Mouse (Mus musculus) stomach, embryonic 14.5 days (tissue): ENCODE data around the gene Fosl1. TPM values are rescaled to one million over a fixed set of nuclear protein-coding genes. Genes with fewer than 3 reads are reported as not detected.

Source experiments
- ATAC-seq: fragments of 200-750 bp; cut with Nextera tagmentation; 2 replicates; pipeline ENCODE4 v1.8.0; 2017; ENCODE audit warnings: low read depth, moderate TSS enrichment; ENCODE audit not compliant: insufficient number of reproducible peaks, insufficient read depth, low FRiP score
- H3K27ac ChIP-seq: fragments of 300-500 bp; sonication (generic); 2 replicates; pipeline ENCODE4 v1.5.1; 2014; ENCODE audit warnings: mild to moderate bottlenecking, low read length, moderate library complexity, mixed read lengths
- H3K27me3 ChIP-seq: fragments of 300-500 bp; sonication (generic); 2 replicates; pipeline ENCODE4 v1.6.1; 2014; ENCODE audit warnings: low read length, control low read depth, mixed read lengths; ENCODE audit not compliant: control insufficient read depth, insufficient read depth
- H3K36me3 ChIP-seq: fragments of 300-500 bp; sonication (generic); 2 replicates; pipeline ENCODE4 v1.6.1; 2014; ENCODE audit warnings: mild to moderate bottlenecking, control low read depth, low read length, moderate library complexity, mixed read lengths; ENCODE audit not compliant: control insufficient read depth, insufficient read depth
- H3K4me1 ChIP-seq: fragments of 300-500 bp; sonication (generic); 2 replicates; pipeline ENCODE4 v1.6.1; 2014; ENCODE audit warnings: low read length, control low read depth, mixed read lengths; ENCODE audit not compliant: control insufficient read depth, insufficient read depth
- H3K4me2 ChIP-seq: fragments of 300-500 bp; sonication (generic); replicated peaks from 2 replicates; pipeline ENCODE4 v1.6.1; 2014; ENCODE audit warnings: low read depth, low read length, control low read depth
- H3K4me3 ChIP-seq: fragments of 300-500 bp; sonication (generic); 2 replicates; pipeline ENCODE4 v1.5.1; 2014; ENCODE audit warnings: low read depth, low read length, control low read depth
- H3K9ac ChIP-seq: fragments of 300-500 bp; sonication (generic); replicated peaks from 2 replicates; pipeline ENCODE4 v1.6.1; 2014; ENCODE audit warnings: low read depth, mild to moderate bottlenecking, control low read depth, low read length, moderate library complexity, mixed read lengths
- H3K9me3 ChIP-seq: fragments of 300-500 bp; sonication (generic); 2 replicates; pipeline ENCODE4 v1.6.1; 2016; ENCODE audit warnings: low read depth, low read length, control low read depth; ENCODE audit not compliant: control insufficient read depth
- WGBS: fragments of 180-500 bp; shearing (Covaris S2); extraction: QIAGEN DNeasy Blood & Tissue Kit; methylation state at CpG from one replicate; pipeline ENCODE4 v1.1.7; 2014; 5-methylcytosine and 5-hydroxymethylcytosine counted together
- polyA plus RNA-seq: library from polyadenylated mRNA; unstranded; fragments of >200 nt; fragmentation: Nextera tagmentation; extraction: Ambion mirVana; gene quantifications from 2 replicates; pipeline ENCODE4 v1.2.1, GENCODE M21; 2014

Fosl1 gene
- polyA plus RNA-seq, 1 experiment from 2014 or later: not detected

DNA sequence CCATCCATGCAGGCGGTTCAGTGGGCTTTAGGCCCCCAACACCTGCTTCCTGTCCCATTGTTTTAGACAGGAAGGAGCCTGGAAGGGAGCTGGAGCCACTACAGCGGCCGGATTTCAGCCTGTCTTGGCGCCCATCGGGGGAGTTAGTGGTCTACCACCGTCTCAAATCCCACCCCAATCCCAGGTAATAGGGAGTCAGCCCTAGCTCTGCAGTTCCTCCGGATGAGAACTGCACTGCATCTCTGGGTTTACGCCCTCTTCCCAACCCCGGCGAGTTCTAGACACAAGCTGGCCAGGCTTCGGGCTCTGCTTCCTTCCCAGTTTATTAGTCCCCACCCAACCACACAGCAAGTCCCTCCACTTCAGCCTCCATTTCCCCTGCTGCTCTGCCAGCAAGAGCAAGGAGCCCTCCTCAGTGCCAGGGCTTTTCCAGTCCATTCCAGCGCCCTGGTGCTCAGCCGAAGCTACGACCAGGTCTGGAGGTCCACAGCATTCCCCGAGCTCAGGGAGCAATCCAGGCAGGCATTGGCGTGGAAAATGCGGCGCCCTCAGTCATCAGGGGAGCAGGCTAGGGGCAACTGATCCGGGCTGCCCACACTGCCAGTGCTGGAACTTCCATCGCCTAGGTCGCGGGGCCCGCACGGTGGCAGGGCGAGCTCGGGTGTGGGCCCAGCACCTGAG lies 9.0 kb downstream of the Fosl1 start:
- Histone ChIP-seq H3K9me3 (no peaks in the 10 kb centered on the region), H3K9ac (peak overlapping the region; percentile 78), H3K4me1 (peaks cover 29% of the 10 kb centered on the region), H3K27me3 (no peaks in the 10 kb centered on the region), H3K4me2 (peak overlapping the region; percentile 99), H3K36me3 (0 out of 2 replicates have a peak, but pooled peaks cover 6% of the 10 kb centered on the region), H3K27ac (peak overlapping the region; percentile 87), H3K4me3 (peak overlapping the region; percentile 74)
- 4% methylated on average over 26 of the region's 26 CpGs for WGBS
- ATAC-seq: no peak

GRCm38 (mm10) chr19:5456922-5457745 lies 9.8 kb downstream of the Fosl1 start:
- no peaks in the 10 kb centered on the region for H3K9me3 ChIP-seq
- ATAC-seq: peak; percentile 93

GRCm38 (mm10) chr19:5457746-5458442 lies 10.5 kb downstream of the Fosl1 start, which contains the start of gene Ccdc85b:
Ccdc85b (minus strand) TSS chr19:5457894.
- H3K4me2 ChIP-seq: peak within 1 kb of the TSS; percentile 99
- H3K9ac ChIP-seq: peak within 1 kb of the TSS; percentile 78
- no peaks in the 10 kb centered on the region for H3K27me3 ChIP-seq
- peak; percentile 8; the same call in 1 of the 2 replicates for ATAC-seq
- peak within 1 kb of the TSS; percentile 74 for H3K4me3 ChIP-seq
- WGBS: 7% methylated on average over 14 of the region's 14 CpGs
- no peaks in the 10 kb centered on the region for H3K9me3 ChIP-seq
- peak within 1 kb of the TSS; percentile 87 for H3K27ac ChIP-seq
- H3K36me3 ChIP-seq: peaks cover 16% of the 10 kb centered on the region
- peaks cover 30% of the 10 kb centered on the region for H3K4me1 ChIP-seq

More at GRCm38 (mm10) chr19:5456922-5457745, 9.8 kb downstream of the Fosl1 start:
- Histone ChIP-seq H3K4me1 (peaks cover 30% of the 10 kb centered on the region), H3K4me3 (peak overlapping the region; percentile 74), H3K27ac (peak overlapping the region; percentile 87), H3K4me2 (peak overlapping the region; percentile 99), H3K9ac (peak overlapping the region; percentile 78), H3K27me3 (no peaks in the 10 kb centered on the region), H3K36me3 (peaks cover 9% of the 10 kb centered on the region; the same call in 1 of the 2 replicates)
- WGBS: under 1% methylated on average over 70 of the region's 70 CpGs

GRCm38 (mm10) chr19:5459019-5459418 lies 11.7 kb downstream of the Fosl1 start:
- H3K9me3 ChIP-seq: no peaks in the 10 kb centered on the region
- no peak for ATAC-seq
- no peak overlapping the region for H3K27ac ChIP-seq
- H3K27me3 ChIP-seq: no peaks in the 10 kb centered on the region
- no peak overlapping the region for H3K4me2 ChIP-seq
- H3K9ac ChIP-seq: no peak overlapping the region
- H3K4me1 ChIP-seq: peaks cover 31% of the 10 kb centered on the region
- no peak overlapping the region for H3K4me3 ChIP-seq
- H3K36me3 ChIP-seq: peaks cover 23% of the 10 kb centered on the region
- WGBS: 66% methylated on average over 7 of the region's 7 CpGs

GRCm38 (mm10) chr19:5459896-5460295 lies 12.5 kb downstream of the Fosl1 start:
- H3K9ac ChIP-seq: peak overlapping the region; percentile 61
- peak overlapping the region; percentile 90 for H3K4me2 ChIP-seq
- no peaks in the 10 kb centered on the region for H3K9me3 ChIP-seq
- peak overlapping the region; percentile 86 for H3K4me3 ChIP-seq
- H3K4me1 ChIP-seq: peaks cover 33% of the 10 kb centered on the region
- no peak overlapping the region for H3K27ac ChIP-seq
- H3K27me3 ChIP-seq: no peaks in the 10 kb centered on the region
- peaks cover 25% of the 10 kb centered on the region for H3K36me3 ChIP-seq
- ATAC-seq: no peak
- 29% methylated on average over 3 of the region's 3 CpGs for WGBS

GRCm38 (mm10) chr19:5460465-5460911 lies 13.1 kb downstream of the Fosl1 start, which contains the start of gene Fibp:
Fibp (plus strand) TSS chr19:5460615.
- Histone ChIP-seq H3K4me2 (peak within 1 kb of the TSS; percentile 90), H3K27me3 (no peaks in the 10 kb centered on the region), H3K4me1 (peaks cover 27% of the 10 kb centered on the region), H3K4me3 (peak within 1 kb of the TSS; percentile 86), H3K9me3 (no peaks in the 10 kb centered on the region), H3K9ac (peak within 1 kb of the TSS; percentile 61), H3K36me3 (peaks cover 31% of the 10 kb centered on the region), H3K27ac (peak within 1 kb of the TSS; percentile 62)
- under 1% methylated on average over 32 of the region's 32 CpGs for WGBS
- ATAC-seq: peak; percentile 54

DNA sequence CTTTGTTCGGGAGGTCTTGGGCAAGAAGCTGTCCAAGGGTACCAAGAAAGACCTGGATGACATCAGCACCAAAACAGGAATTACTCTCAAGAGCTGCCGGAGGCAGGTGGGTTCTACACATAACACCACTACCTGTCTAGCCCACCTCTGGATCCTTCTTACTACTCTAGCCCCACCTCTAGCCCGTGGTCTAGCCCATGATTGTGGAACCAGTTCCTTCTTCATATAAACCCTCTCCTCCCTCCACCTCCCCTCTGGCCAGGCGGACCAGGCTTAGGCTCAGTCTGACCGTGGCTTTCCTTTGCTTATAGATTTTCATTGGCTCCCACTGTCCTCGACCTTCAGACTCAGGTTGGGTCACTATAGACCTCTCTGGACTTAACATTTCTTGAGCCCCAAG lies 14.1 kb downstream of the Fosl1 start:
- no peaks in the 10 kb centered on the region for H3K27me3 ChIP-seq
- peak overlapping the region; percentile 90 for H3K4me2 ChIP-seq
- peak overlapping the region; percentile 61; the same call in 1 of the 2 replicates for H3K9ac ChIP-seq
- H3K4me1 ChIP-seq: peaks cover 18% of the 10 kb centered on the region
- WGBS: 86% methylated on average over 6 of the region's 6 CpGs
- H3K36me3 ChIP-seq: peaks cover 40% of the 10 kb centered on the region
- ATAC-seq: no peak
- H3K9me3 ChIP-seq: no peaks in the 10 kb centered on the region
- peak overlapping the region; percentile 86 for H3K4me3 ChIP-seq
- H3K27ac ChIP-seq: no peak overlapping the region

DNA sequence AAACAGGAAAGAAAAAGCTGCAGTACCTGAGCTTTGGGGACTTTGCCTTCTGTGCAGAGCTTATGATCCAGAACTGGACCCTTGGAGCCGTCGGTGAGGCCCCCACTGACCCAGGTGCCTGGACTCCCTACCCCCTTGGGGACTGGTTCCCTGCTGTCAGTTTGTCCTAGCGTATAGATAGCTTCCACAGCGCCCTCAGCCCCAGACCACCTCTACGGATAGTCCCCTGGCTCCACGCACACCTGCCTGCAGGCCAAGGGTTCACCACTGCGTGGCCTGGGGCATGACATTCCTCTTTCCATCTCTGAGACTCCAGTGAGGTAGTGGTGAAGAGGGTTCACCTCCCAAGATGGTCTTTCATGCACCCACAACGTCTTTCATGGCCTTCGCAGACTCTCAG lies 15.9 kb downstream of the Fosl1 start:
- 87% methylated on average over 9 of the region's 9 CpGs for WGBS
- no peak for ATAC-seq

More for the DNA sequence above, 15.9 kb downstream of the Fosl1 start:
- Histone ChIP-seq H3K27me3 (no peaks in the 10 kb centered on the region), H3K4me1 (peaks cover 12% of the 10 kb centered on the region; the same call in 1 of the 2 replicates), H3K9ac (no peak overlapping the region), H3K4me3 (no peak overlapping the region), H3K4me2 (no peak overlapping the region), H3K9me3 (no peaks in the 10 kb centered on the region), H3K27ac (no peak overlapping the region), H3K36me3 (peaks cover 47% of the 10 kb centered on the region)
